Comparison of ENCODE assay signal across 26 mouse cellular contexts in genomic region chr1:102146368-102146767, GRCm38 (mm10).
DNase-seq lines count a peak whose midpoint lies in the region; ATAC-seq and TF ChIP-seq lines count a peak whose summit lies in the region.
"Had no signal": no experiment of that assay in that cellular context is flagged by ENCODE, and none has a peak within 500 bp of the region (broad histone marks: within the 10 kb centered on the region; RNA-seq: fewer than 3 reads in every experiment).

No protein-coding gene starts in this region.

- no peaks in the 10 kb centered on the region for H3K27me3 ChIP-seq in hindbrain, postnatal 0 days (ENCODE audit: insufficient read depth, low read length)
- no peaks in the 10 kb centered on the region for H3K27me3 ChIP-seq in hindbrain, embryonic 10.5 days (ENCODE audit: insufficient read depth, poor library complexity, severe bottlenecking)
- no peaks in the 10 kb centered on the region for H3K27me3 ChIP-seq in midbrain, postnatal 0 days (ENCODE audit: insufficient read depth, low read length)
- no peaks in the 10 kb centered on the region for H3K27me3 ChIP-seq in midbrain, embryonic 11.5 days (ENCODE audit: control insufficient read depth, insufficient read depth, low read length)
- H3K27me3 ChIP-seq in stomach, postnatal 0 days (ENCODE audit: control insufficient read depth, insufficient read depth, low read length): no peaks in the 10 kb centered on the region
- H3K27me3 ChIP-seq: embryonic facial prominence, embryonic 12.5 days; forebrain, embryonic 13.5 days; heart, embryonic 12.5 days; hindbrain, embryonic 12.5 days; limb, embryonic 13.5 days; liver, embryonic 12.5 days; megakaryocyte, embryonic 14.5 days; stomach, embryonic 15.5 days had no signal

- H3K27ac ChIP-seq in hindbrain, postnatal 0 days: no peak overlapping the region
- H3K27ac ChIP-seq in hindbrain, embryonic 10.5 days: no peak overlapping the region
- H3K27ac ChIP-seq in midbrain, postnatal 0 days (ENCODE audit: low read depth, low read length): no peak overlapping the region
- H3K27ac ChIP-seq in midbrain, embryonic 11.5 days (ENCODE audit: low read depth, low read length): no peak overlapping the region
- no peak overlapping the region for H3K27ac ChIP-seq in cortical plate, adult 2 months (ENCODE audit: insufficient read depth, low read length)
- no peak overlapping the region for H3K27ac ChIP-seq in stomach, postnatal 0 days (replicated peaks)
- H3K27ac ChIP-seq: embryonic facial prominence, embryonic 12.5 days; forebrain, embryonic 13.5 days; hindbrain, embryonic 12.5 days; limb, embryonic 13.5 days; liver, embryonic 12.5 days; stomach, embryonic 15.5 days had no signal

- 60% methylated on average over 3 of the region's 3 CpGs for WGBS in hindbrain, postnatal 0 days
- 78% methylated on average over 3 of the region's 3 CpGs for WGBS in hindbrain, embryonic 10.5 days
- 60% methylated on average over 3 of the region's 3 CpGs for WGBS in midbrain, postnatal 0 days
- WGBS in midbrain, embryonic 11.5 days: 89% methylated on average over 3 of the region's 3 CpGs
- 43% methylated on average over 3 of the region's 3 CpGs for whole genome bisulfite sequencing in stomach, postnatal 0 days

- TF ChIP-seq POLR2A in cortical plate, adult 2 months (IDR thresholded peaks at IDR 0.05; ENCODE audit: extremely low read depth, insufficient read depth, low read length): no peak

- no peaks in the 10 kb centered on the region for H3K36me3 ChIP-seq in hindbrain, postnatal 0 days (ENCODE audit: insufficient read depth, low read length)
- H3K36me3 ChIP-seq in hindbrain, embryonic 10.5 days: no peaks in the 10 kb centered on the region
- no peaks in the 10 kb centered on the region for H3K36me3 ChIP-seq in midbrain, postnatal 0 days (ENCODE audit: insufficient read depth, low read length)
- no peaks in the 10 kb centered on the region for H3K36me3 ChIP-seq in midbrain, embryonic 11.5 days (ENCODE audit: control insufficient read depth, insufficient read depth, low read length)
- H3K36me3 ChIP-seq in stomach, postnatal 0 days (ENCODE audit: control insufficient read depth, insufficient read depth, low read length): no peaks in the 10 kb centered on the region
- H3K36me3 ChIP-seq: embryonic facial prominence, embryonic 12.5 days; heart, embryonic 12.5 days; hindbrain, embryonic 12.5 days; limb, embryonic 13.5 days; liver, embryonic 12.5 days; stomach, embryonic 15.5 days had no signal

- H3K4me1 ChIP-seq in hindbrain, postnatal 0 days (ENCODE audit: insufficient read depth, low read length): no peaks in the 10 kb centered on the region
- no peaks in the 10 kb centered on the region for H3K4me1 ChIP-seq in hindbrain, embryonic 10.5 days (replicated peaks)
- no peaks in the 10 kb centered on the region for H3K4me1 ChIP-seq in midbrain, postnatal 0 days (ENCODE audit: insufficient read depth, low read length)
- no peaks in the 10 kb centered on the region for H3K4me1 ChIP-seq in midbrain, embryonic 11.5 days (ENCODE audit: control insufficient read depth, insufficient read depth, low read length)
- no peaks in the 10 kb centered on the region for H3K4me1 ChIP-seq in cortical plate, adult 2 months (ENCODE audit: control insufficient read depth, insufficient read depth, low read length)
- H3K4me1 ChIP-seq in stomach, postnatal 0 days (replicated peaks; ENCODE audit: control insufficient read depth, insufficient read depth): no peaks in the 10 kb centered on the region
- H3K4me1 ChIP-seq: embryonic facial prominence, embryonic 12.5 days; forebrain, embryonic 13.5 days; heart, embryonic 12.5 days; hindbrain, embryonic 12.5 days; limb, embryonic 13.5 days; liver, embryonic 12.5 days; megakaryocyte, embryonic 14.5 days; stomach, embryonic 15.5 days had no signal

- no peak overlapping the region for H3K9ac ChIP-seq in hindbrain, postnatal 0 days (replicated peaks; ENCODE audit: low read length)
- no peak overlapping the region for H3K9ac ChIP-seq in midbrain, postnatal 0 days (replicated peaks; ENCODE audit: low read length, poor library complexity, severe bottlenecking)
- H3K9ac ChIP-seq in midbrain, embryonic 11.5 days (ENCODE audit: low read length): no peak overlapping the region
- H3K9ac ChIP-seq in stomach, postnatal 0 days (ENCODE audit: low read length): no peak overlapping the region
- H3K9ac ChIP-seq: embryonic facial prominence, embryonic 12.5 days; forebrain, embryonic 13.5 days; heart, embryonic 12.5 days; hindbrain, embryonic 12.5 days; limb, embryonic 13.5 days; liver, embryonic 12.5 days; stomach, embryonic 15.5 days had no signal

- no peak overlapping the region for H3K4me3 ChIP-seq in hindbrain, postnatal 0 days (ENCODE audit: low read length)
- H3K4me3 ChIP-seq in hindbrain, embryonic 10.5 days: no peak overlapping the region
- no peak overlapping the region for H3K4me3 ChIP-seq in midbrain, postnatal 0 days (ENCODE audit: low read depth, low read length)
- no peak overlapping the region for H3K4me3 ChIP-seq in midbrain, embryonic 11.5 days (ENCODE audit: low read depth, low read length)
- no peak overlapping the region for H3K4me3 ChIP-seq in cortical plate, adult 2 months (ENCODE audit: insufficient read depth, low read length)
- no peak overlapping the region for H3K4me3 ChIP-seq in stomach, postnatal 0 days (ENCODE audit: low read depth, low read length)
- H3K4me3 ChIP-seq: embryonic facial prominence, embryonic 12.5 days; erythroblast, embryonic 14.5 days; forebrain, embryonic 13.5 days; heart, embryonic 12.5 days; hindbrain, embryonic 12.5 days; limb, embryonic 13.5 days; liver, embryonic 12.5 days; megakaryocyte, embryonic 14.5 days; stomach, embryonic 15.5 days had no signal

- no peaks in the 10 kb centered on the region for H3K9me3 ChIP-seq in hindbrain, postnatal 0 days (ENCODE audit: low read length)
- H3K9me3 ChIP-seq in hindbrain, embryonic 10.5 days: no peaks in the 10 kb centered on the region
- no peaks in the 10 kb centered on the region for H3K9me3 ChIP-seq in midbrain, postnatal 0 days (ENCODE audit: low read length)
- no peaks in the 10 kb centered on the region for H3K9me3 ChIP-seq in midbrain, embryonic 11.5 days (ENCODE audit: control insufficient read depth, low read length)
- no peaks in the 10 kb centered on the region for H3K9me3 ChIP-seq in stomach, postnatal 0 days (ENCODE audit: control insufficient read depth, low read length)
- H3K9me3 ChIP-seq: embryonic facial prominence, embryonic 12.5 days; forebrain, embryonic 13.5 days; hindbrain, embryonic 12.5 days; megakaryocyte, embryonic 14.5 days; stomach, embryonic 15.5 days had no signal

- no peak for ATAC-seq in hindbrain, postnatal 0 days
- no peak for ATAC-seq in midbrain, postnatal 0 days (ENCODE audit: low FRiP score)
- no peak for ATAC-seq in midbrain, embryonic 11.5 days (ENCODE audit: low FRiP score)
- no peak for ATAC-seq in stomach, postnatal 0 days (ENCODE audit: low FRiP score, low TSS enrichment)
- ATAC-seq: activated CD4-positive, CD25-positive, alpha-beta regulatory T cell, adult 4 months; forebrain, embryonic 13.5 days; liver, embryonic 12.5 days; midbrain, embryonic 16.5 days had no signal

- no peak for TF ChIP-seq EP300 in stomach, postnatal 0 days (optimal IDR thresholded peaks at IDR 0.05)

- DNase-seq in hindbrain, postnatal 0 days (ENCODE audit: low spot score): peak; percentile 42
- no peak for DNase-seq in hindbrain, embryonic 10.5 days (ENCODE audit: low spot score)
- peak; percentile 49 for DNase-seq in midbrain, postnatal 0 days (ENCODE audit: low spot score)
- DNase-seq in midbrain, embryonic 11.5 days (ENCODE audit: low spot score, missing footprints): no peak
- DNase-seq in stomach, postnatal 0 days (ENCODE audit: low spot score): no peak
- no peak for DNase-seq in yolk sac, embryonic 10.5 days (ENCODE audit: low spot score)
- DNase-seq: adrenal gland, postnatal 10 days; cerebellum, adult 9-10 months; gastrocnemius, postnatal 25 days; heart, adult 18-20 months; heart, postnatal 10 days; kidney, adult 11 months; lung, adult 18-20 months; thymus, adult 2 months had no signal

- no peak overlapping the region for H3K4me2 ChIP-seq in hindbrain, postnatal 0 days (ENCODE audit: low read depth, low read length)
- H3K4me2 ChIP-seq in midbrain, postnatal 0 days (ENCODE audit: low read depth, low read length, poor library complexity, severe bottlenecking): no peak overlapping the region
- H3K4me2 ChIP-seq in midbrain, embryonic 11.5 days: no peak overlapping the region
- H3K4me2 ChIP-seq in stomach, postnatal 0 days (replicated peaks; ENCODE audit: low read depth): no peak overlapping the region
- H3K4me2 ChIP-seq: embryonic facial prominence, embryonic 12.5 days; forebrain, embryonic 13.5 days; heart, embryonic 12.5 days; hindbrain, embryonic 12.5 days; limb, embryonic 13.5 days; liver, embryonic 12.5 days; stomach, embryonic 15.5 days had no signal

- peak; percentile 63 for TF ChIP-seq CTCF in hindbrain, postnatal 0 days (IDR thresholded peaks at IDR 0.05; ENCODE audit: low read depth)
- TF ChIP-seq CTCF in midbrain, postnatal 0 days (IDR thresholded peaks at IDR 0.05): peak; percentile 70
- peak; percentile 61 for TF ChIP-seq CTCF in cortical plate, adult 2 months (IDR thresholded peaks at IDR 0.05; ENCODE audit: extremely low read depth, insufficient read depth, low read length)
- peak; percentile 38; the same call in 1 of the 2 replicates for TF ChIP-seq CTCF in stomach, postnatal 0 days (IDR thresholded peaks at IDR 0.05; ENCODE audit: low read depth)

Comparison
In these comparisons a context has a peak if more than half of its experiments do, and no peak if none do; other contexts are left out.
1. DNase-seq: peak in hindbrain, postnatal 0 days (single experiment) and midbrain, postnatal 0 days (single experiment); none in hindbrain, embryonic 10.5 days (single experiment), midbrain, embryonic 11.5 days (single experiment), stomach, postnatal 0 days (single experiment) and yolk sac, embryonic 10.5 days (single experiment).
2. Peak in every context shown above with its lines, with median percentiles within 50 percentile points of each other: CTCF ChIP-seq.